Mouse (Mus musculus) liver, embryonic 14.5 days (tissue): ENCODE data around the gene Hist1h2an. TPM values are rescaled to one million over a fixed set of nuclear protein-coding genes. Genes with fewer than 3 reads are reported as not detected.
"Not testable (repeated sequence)": the region's sequence is repeated elsewhere in the genome, so short reads cannot be mapped to it uniquely, and the experiment has no call there.

Source experiments
- ATAC-seq: fragments of 200-750 bp; cut with Nextera tagmentation; 2 replicates; pipeline ENCODE4 v1.8.0; 2017; ENCODE audit warnings: moderate number of reproducible peaks, mild to moderate bottlenecking, moderate library complexity; ENCODE audit not compliant: insufficient read depth
- DNase-seq, 3 experiments: peaks; one replicate each; pipeline ENCODE4 v3.0.0-alpha.2; 2012 to 2013; ENCODE audit warnings: low read depth in 3 of 3, low spot score in 3 of 3
- H3K27ac ChIP-seq: fragments of 300-500 bp; sonication (generic); 2 replicates; pipeline ENCODE4 v1.5.1; 2014; ENCODE audit warnings: moderate library complexity, mild to moderate bottlenecking, control low read depth, inconsistent platforms
- H3K27me3 ChIP-seq: fragments of 300-500 bp; sonication (generic); 2 replicates; pipeline ENCODE4 v1.6.1; 2014; ENCODE audit warnings: mild to moderate bottlenecking, low read length, moderate library complexity; ENCODE audit not compliant: control insufficient read depth, insufficient read depth
- H3K36me3 ChIP-seq: fragments of 300-500 bp; sonication (generic); replicated peaks from 2 replicates; pipeline ENCODE4 v1.6.1; 2014; ENCODE audit warnings: low read depth; ENCODE audit not compliant: control insufficient read depth, insufficient read depth
- H3K4me1 ChIP-seq, 2 experiments: fragments of 200-500 bp in 1 of 2; fragments of 300-500 bp in 1 of 2; sonication (generic) in 1 of 2; replicated peaks; 2 replicates each; pipeline ENCODE4 v1.6.1; 2012 to 2014; ENCODE audit warnings: antibody characterized with exemption in 1 of 2, inconsistent platforms in 1 of 2, low read length in 1 of 2; ENCODE audit not compliant: control insufficient read depth in 2 of 2, insufficient read depth in 2 of 2
- H3K4me2 ChIP-seq: fragments of 300-500 bp; sonication (generic); 2 replicates; pipeline ENCODE4 v1.6.1; 2014; ENCODE audit warnings: low read depth, mild to moderate bottlenecking, control low read depth, moderate library complexity
- H3K4me3 ChIP-seq, 2 experiments: fragments of 200-500 bp in 1 of 2; fragments of 300-500 bp in 1 of 2; sonication (generic) in 1 of 2; 2 replicates each; pipeline ENCODE4 v1.5.1; 2012 to 2014; ENCODE audit warnings: low read depth in 2 of 2, low read length in 2 of 2, mild to moderate bottlenecking in 2 of 2, control low read depth in 1 of 2, inconsistent platforms in 1 of 2, moderate library complexity in 1 of 2; ENCODE audit not compliant: insufficient read depth in 1 of 2
- H3K9ac ChIP-seq: fragments of 300-500 bp; sonication (generic); replicated peaks from 2 replicates; pipeline ENCODE4 v1.6.1; 2014; ENCODE audit warnings: mild to moderate bottlenecking, control low read depth, moderate library complexity
- H3K9me3 ChIP-seq: fragments of 300-500 bp; sonication (generic); 2 replicates; pipeline ENCODE4 v1.6.1; 2016; ENCODE audit warnings: low read length, mixed read lengths; ENCODE audit not compliant: control insufficient read depth
- CTCF ChIP-seq: IDR thresholded peaks from 2 replicates; pipeline ENCODE4 v1.5.1; 2016; ENCODE audit warnings: antibody characterized with exemption, low read depth, control low read depth
- EP300 ChIP-seq: IDR thresholded peaks from 2 replicates; pipeline ENCODE4 v1.6.1; 2016; ENCODE audit warnings: antibody characterized with exemption, low read depth
- WGBS: fragments of 180-500 bp; shearing (Covaris S2); extraction: QIAGEN DNeasy Blood & Tissue Kit; methylation state at CpG from one replicate; pipeline ENCODE4 v1.1.7; 2014; ENCODE audit not compliant: insufficient replicate concordance; 5-methylcytosine and 5-hydroxymethylcytosine counted together
- polyA plus RNA-seq, 2 experiments: library from polyadenylated mRNA; depleted of rRNA in 1 of 2; stranded (reverse) in 1 of 2; unstranded in 1 of 2; fragments of >200 nt; fragmentation: Nextera tagmentation in 1 of 2; extraction: Ambion mirVana in 1 of 2; gene quantifications; 2 replicates each; pipeline versions ENCODE4 v1.2.1 to v1.2.3; 2012 to 2014

Hist1h2an gene
- polyA plus RNA-seq (2012; rRNA removed) (10.9 and 22.9 TPM in 2 replicates), polyA plus RNA-seq (2014; fragmentation: Nextera tagmentation; extraction: Ambion mirVana) (12.7 and 14.7 TPM in 2 replicates)

DNA sequence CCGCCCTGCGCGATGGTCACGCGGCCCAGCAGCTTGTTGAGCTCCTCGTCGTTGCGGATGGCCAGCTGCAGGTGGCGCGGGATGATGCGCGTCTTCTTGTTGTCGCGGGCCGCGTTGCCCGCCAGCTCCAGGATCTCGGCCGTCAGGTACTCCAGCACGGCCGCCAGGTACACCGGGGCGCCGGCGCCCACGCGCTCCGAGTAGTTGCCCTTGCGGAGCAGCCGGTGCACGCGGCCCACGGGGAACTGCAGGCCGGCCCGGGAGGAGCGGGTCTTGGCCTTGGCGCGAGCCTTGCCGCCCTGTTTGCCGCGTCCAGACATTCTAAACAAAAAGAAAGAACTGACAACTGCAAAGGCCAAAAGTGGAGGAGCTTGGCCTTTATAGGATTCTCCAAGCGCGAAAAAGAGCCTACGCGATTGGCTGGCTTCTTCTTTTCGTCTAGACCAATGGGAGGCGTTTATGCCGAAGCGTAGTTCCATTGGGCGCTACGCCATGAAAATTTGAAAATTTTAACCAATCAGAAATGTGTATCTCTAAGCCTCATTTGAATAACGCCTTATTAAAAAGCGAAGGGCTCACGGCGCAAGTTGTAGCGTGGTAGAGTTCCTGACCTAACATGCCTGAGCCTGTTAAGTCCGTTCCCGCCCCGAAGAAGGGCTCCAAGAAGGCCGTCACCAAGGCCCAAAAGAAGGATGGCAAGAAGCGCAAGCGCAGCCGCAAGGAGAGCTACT lies at the start of gene Hist1h2an, which contains the start of gene Hist1h2bp:
Hist1h2an (minus strand) TSS at position 320 of the 731 bp plus-strand sequence.
Hist1h2bp (plus strand) TSS at position 563 of the 731 bp plus-strand sequence.
- Histone ChIP-seq H3K27ac (peak within 1 kb of the TSS; percentile 95), H3K4me1 (peaks cover 26 to 31% of the 10 kb centered on the region in 2 experiments)
- peak; percentile 81 for ATAC-seq

DNA sequence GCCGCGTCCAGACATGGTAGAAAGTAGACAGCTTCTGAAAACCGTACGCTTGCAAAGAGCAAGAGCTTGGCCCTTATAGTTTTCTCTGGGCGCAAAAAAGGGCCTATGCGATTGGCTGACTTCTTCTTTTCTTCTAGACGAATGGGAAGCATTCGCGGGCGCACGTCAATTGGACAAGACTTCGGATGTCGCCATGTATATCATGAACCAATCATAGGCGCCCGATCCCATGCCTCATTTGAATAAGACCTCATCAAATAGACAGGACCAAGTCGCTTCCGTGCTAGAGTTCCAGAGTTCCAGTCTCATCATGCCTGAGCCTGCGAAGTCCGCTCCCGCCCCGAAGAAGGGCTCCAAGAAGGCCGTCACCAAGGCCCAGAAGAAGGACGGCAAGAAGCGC lies 46.4 kb upstream of the Hist1h2an start, which contains the start of the genes Hist1h2ap and Hist1h2br:
Hist1h2ap (minus strand) TSS at position 47 of the 400 bp plus-strand sequence.
Hist1h2br (plus strand) TSS at position 283 of the 400 bp plus-strand sequence.
- H3K4me2 ChIP-seq, H3K27me3 ChIP-seq, H3K4me3 ChIP-seq, H3K9me3 ChIP-seq, H3K9ac ChIP-seq, H3K27ac ChIP-seq, DNase-seq, H3K4me1 ChIP-seq, H3K36me3 ChIP-seq: not testable (repeated sequence)
- peak; percentile 81 for ATAC-seq
- no CpG with 5 or more reads among the region's 24 CpGs for WGBS

More for the DNA sequence above, at the start of gene Hist1h2an, which contains the start of gene Hist1h2bp:
- not testable (repeated sequence) for H3K36me3 ChIP-seq, H3K27me3 ChIP-seq, H3K9me3 ChIP-seq
- peak within 1 kb of the TSS; percentile 56 to 69 for H3K4me3 ChIP-seq
- peak within 1 kb of the TSS; percentile 96 for H3K9ac ChIP-seq
- DNase-seq: peak; percentile 94 to 97 (median 96)
- TF ChIP-seq EP300 (peak; percentile 52; the same call in 1 of the 2 replicates), CTCF (0 out of 2 replicates have a peak, but pooled peaks have one; percentile 9)
- peak within 1 kb of the TSS; percentile 90 for H3K4me2 ChIP-seq
- under 1% methylated on average over 37 of the region's 63 CpGs for WGBS

DNA sequence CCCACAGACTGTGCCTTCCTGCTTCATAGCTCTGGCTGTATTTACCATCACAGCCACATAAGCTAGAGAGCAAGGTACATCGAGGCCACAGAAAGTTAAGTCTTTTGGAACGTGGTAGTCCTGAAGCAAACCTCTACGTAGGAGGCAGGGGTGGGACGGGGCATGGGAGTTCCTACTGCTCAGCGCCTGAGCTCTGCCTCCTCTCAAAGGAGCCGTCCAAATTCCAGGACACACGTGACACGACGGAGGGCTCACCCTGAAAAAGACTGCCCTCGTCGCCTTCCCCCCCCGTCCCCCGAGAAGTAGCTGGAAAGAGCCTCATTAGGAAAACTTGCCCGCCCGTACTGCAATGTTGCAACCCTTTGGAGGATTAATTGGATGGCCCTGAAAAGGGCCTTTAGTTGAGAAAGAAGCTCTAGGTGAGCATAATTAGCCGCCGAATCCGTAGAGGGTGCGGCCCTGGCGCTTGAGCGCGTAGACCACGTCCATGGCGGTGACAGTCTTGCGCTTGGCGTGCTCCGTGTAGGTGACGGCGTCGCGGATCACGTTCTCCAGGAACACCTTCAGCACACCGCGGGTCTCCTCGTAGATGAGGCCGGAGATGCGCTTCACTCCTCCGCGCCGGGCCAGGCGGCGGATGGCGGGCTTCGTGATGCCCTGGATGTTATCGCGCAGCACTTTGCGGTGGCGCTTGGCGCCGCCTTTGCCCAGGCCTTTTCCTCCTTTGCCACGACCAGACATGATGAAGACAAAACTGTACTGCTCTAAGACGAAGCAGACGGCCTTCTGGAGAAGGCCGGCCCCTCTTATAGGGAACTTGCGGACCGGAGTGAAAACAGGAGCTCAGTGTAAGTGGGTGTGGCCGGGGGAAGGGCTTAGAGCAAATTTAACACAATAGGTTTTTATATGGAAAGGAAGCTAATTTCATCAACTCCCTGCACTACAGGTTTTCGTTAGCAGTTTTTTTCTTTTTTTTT lies 44.7 kb upstream of the Hist1h2an start, which contains the start of gene Hist1h4n:
Hist1h4n (minus strand) TSS at position 779 of the 977 bp plus-strand sequence.
- not testable (repeated sequence) for H3K36me3 ChIP-seq, H3K4me1 ChIP-seq, H3K27me3 ChIP-seq, H3K9me3 ChIP-seq, DNase-seq
- WGBS: under 1% methylated on average over 23 of the region's 58 CpGs
- H3K4me2 ChIP-seq: peak within 1 kb of the TSS; percentile 46
- peak within 1 kb of the TSS; percentile 62 for H3K9ac ChIP-seq
- peak; percentile 53; the same call in 1 of the 2 replicates for TF ChIP-seq EP300
- H3K27ac ChIP-seq: peak within 1 kb of the TSS; percentile 76
- peak; percentile 70 for ATAC-seq
- peak within 1 kb of the TSS; percentile 21 to 39; a peak in 3 of 4 replicates for H3K4me3 ChIP-seq

DNA sequence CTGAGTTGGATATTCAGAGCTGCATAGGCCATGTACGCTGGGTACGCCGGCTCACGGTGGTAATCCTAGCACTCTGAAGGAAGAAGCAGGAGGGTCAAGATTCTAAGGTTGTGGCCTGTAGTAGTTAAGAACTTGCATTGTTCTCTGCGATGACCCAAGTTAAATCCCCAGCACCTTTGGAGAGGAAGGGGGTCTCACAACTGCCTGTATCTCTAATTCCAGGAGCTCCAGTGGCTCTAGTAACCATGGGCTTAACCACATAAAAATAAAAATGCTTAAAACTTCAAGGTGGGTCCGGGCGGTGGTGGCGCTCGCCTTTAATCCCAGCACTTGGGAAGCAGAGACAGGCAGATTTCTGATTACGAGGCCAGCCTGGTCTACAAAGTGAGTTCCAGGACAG lies 43.3 kb upstream of the Hist1h2an start:
- Histone ChIP-seq H3K27me3 (no peaks in the 10 kb centered on the region), H3K4me1 (peaks cover 0 to 2% of the 10 kb centered on the region in 2 experiments; a peak in 1 of 4 replicates), H3K36me3 (no peaks in the 10 kb centered on the region), H3K4me3 (peak overlapping the region; percentile 36 to 39; a peak in 3 of 4 replicates), H3K4me2 (peak overlapping the region; percentile 58), H3K9ac (peak overlapping the region; percentile 63), H3K9me3 (no peaks in the 10 kb centered on the region), H3K27ac (peak overlapping the region; percentile 80)
- TF ChIP-seq CTCF (no peak), EP300 (no peak)
- no peak for ATAC-seq
- 81% methylated on average over 10 of the region's 10 CpGs for WGBS
- no peak for DNase-seq
